Mouse (Mus musculus) lung, postnatal 4 days (tissue): ENCODE data around the gene Ttc7.
"Not testable (repeated sequence)": the region's sequence is repeated elsewhere in the genome, so short reads cannot be mapped to it uniquely, and the experiment has no call there.

Experiments used
- DNase-seq, 2 experiments: peaks; one replicate each; pipeline ENCODE4 v3.0.0; 2021

The Ttc7 gene

GRCm38 (mm10) chr17:87286481-87287143, 3.9 kb downstream of the Ttc7 start:
- DNase-seq, result no peak

- no peak for DNase-seq
Observed at GRCm38 (mm10) chr17:87287197-87287777, 4.6 kb downstream of the Ttc7 start.

- no peak for DNase-seq
Observed at GRCm38 (mm10) chr17:87288131-87288530, 5.4 kb downstream of the Ttc7 start.

- no peak for DNase-seq
Observed at GRCm38 (mm10) chr17:87289367-87289766, 6.7 kb downstream of the Ttc7 start.

- no peak for DNase-seq
Observed at GRCm38 (mm10) chr17:87291037-87291436, 8.4 kb downstream of the Ttc7 start.

- DNase-seq, result no peak
Observed at GRCm38 (mm10) chr17:87291782-87292181, 9.1 kb downstream of the Ttc7 start.

GRCm38 (mm10) chr17:87293125-87293524, 10.4 kb downstream of the Ttc7 start:
- no peak for DNase-seq

- no peak for DNase-seq
Observed at GRCm38 (mm10) chr17:87295738-87296137, 13.1 kb downstream of the Ttc7 start.

GRCm38 (mm10) chr17:87296701-87297100, 14.0 kb downstream of the Ttc7 start:
- not testable (repeated sequence) for DNase-seq

- DNase-seq, result peak; percentile 59 to 80
Observed at GRCm38 (mm10) chr17:87298944-87299343, 16.3 kb downstream of the Ttc7 start.

- DNase-seq, result no peak
Observed at GRCm38 (mm10) chr17:87300340-87300739, 17.7 kb downstream of the Ttc7 start.

GRCm38 (mm10) chr17:87301607-87302006, 18.9 kb downstream of the Ttc7 start:
- DNase-seq, result peak in 1 of 2 experiments; percentile 32

- DNase-seq, result peak; percentile 40 to 70
Observed at GRCm38 (mm10) chr17:87302014-87302794, 19.5 kb downstream of the Ttc7 start.

GRCm38 (mm10) chr17:87304151-87304894, 21.6 kb downstream of the Ttc7 start:
- peak; percentile 60 to 63 for DNase-seq

GRCm38 (mm10) chr17:87305065-87305464, 22.4 kb downstream of the Ttc7 start:
- no peak for DNase-seq

GRCm38 (mm10) chr17:87306746-87307145, 24.1 kb downstream of the Ttc7 start:
- peak; percentile 63 to 79 for DNase-seq

- peak; percentile 25 to 44 for DNase-seq
Observed at GRCm38 (mm10) chr17:87309073-87309788, 26.5 kb downstream of the Ttc7 start.

GRCm38 (mm10) chr17:87310497-87310896, 27.8 kb downstream of the Ttc7 start:
- no peak for DNase-seq

- no peak for DNase-seq
Observed at GRCm38 (mm10) chr17:87312351-87312750, 29.7 kb downstream of the Ttc7 start.

- DNase-seq, result peak; percentile 19 to 44
Observed at GRCm38 (mm10) chr17:87312924-87313870, 30.5 kb downstream of the Ttc7 start.

- no peak for DNase-seq
Observed at GRCm38 (mm10) chr17:87314121-87314520, 31.4 kb downstream of the Ttc7 start.
